Mouse (Mus musculus): ENCODE data around the gene Rbpjl.
A peak's percentile ranks its signal among the peaks of the same experiment; 100 is the strongest.

The Rbpjl gene

GRCm38 (mm10) chr2:164396076-164396475, 6.9 kb upstream of the Rbpjl start:
- DNase-seq = no peak

- no peak for DNase-seq
Measured at GRCm38 (mm10) chr2:164396911-164397310, 6.0 kb upstream of the Rbpjl start.

GRCm38 (mm10) chr2:164403396-164404081, 598 bp downstream of the Rbpjl start:
- no peak for DNase-seq

GRCm38 (mm10) chr2:164404082-164404990, 1.4 kb downstream of the Rbpjl start:
- no peak for DNase-seq

GRCm38 (mm10) chr2:164405060-164405459, 2.1 kb downstream of the Rbpjl start, which contains the start of gene Matn4:
Gene Matn4, minus strand, starts transcription at chr2:164405160.
- no peak for DNase-seq

GRCm38 (mm10) chr2:164405519-164405918, 2.6 kb downstream of the Rbpjl start:
- no peak for DNase-seq

GRCm38 (mm10) chr2:164407708-164408107, 4.8 kb downstream of the Rbpjl start:
- peak; percentile 47 for DNase-seq

- DNase-seq = no peak
Measured at GRCm38 (mm10) chr2:164414167-164414566, 11.2 kb downstream of the Rbpjl start.

- DNase-seq = no peak
Measured at GRCm38 (mm10) chr2:164414581-164414980, 11.6 kb downstream of the Rbpjl start.

GRCm38 (mm10) chr2:164417198-164417597, 14.3 kb downstream of the Rbpjl start:
- DNase-seq = no peak

GRCm38 (mm10) chr2:164418308-164418875, 15.5 kb downstream of the Rbpjl start:
- DNase-seq = no peak

GRCm38 (mm10) chr2:164419489-164419888, 16.5 kb downstream of the Rbpjl start:
- no peak for DNase-seq

- DNase-seq = no peak
Measured at GRCm38 (mm10) chr2:164421306-164421705, 18.4 kb downstream of the Rbpjl start.

- DNase-seq = no peak
Measured at GRCm38 (mm10) chr2:164421979-164422378, 19.0 kb downstream of the Rbpjl start.

GRCm38 (mm10) chr2:164422675-164423393, 19.9 kb downstream of the Rbpjl start:
- DNase-seq = no peak

GRCm38 (mm10) chr2:164423464-164423863, 20.5 kb downstream of the Rbpjl start:
- peak; percentile 20 for DNase-seq

GRCm38 (mm10) chr2:164424406-164424805, 21.5 kb downstream of the Rbpjl start:
- no peak for DNase-seq

- DNase-seq = no peak
Measured at GRCm38 (mm10) chr2:164425401-164425800, 22.5 kb downstream of the Rbpjl start.

GRCm38 (mm10) chr2:164426121-164426520, 23.2 kb downstream of the Rbpjl start:
- no peak for DNase-seq

- DNase-seq = no peak
Measured at GRCm38 (mm10) chr2:164426952-164427351, 24.0 kb downstream of the Rbpjl start.

GRCm38 (mm10) chr2:164428451-164428850, 25.5 kb downstream of the Rbpjl start:
- no peak for DNase-seq

GRCm38 (mm10) chr2:164429881-164430615, 27.1 kb downstream of the Rbpjl start:
- DNase-seq = no peak
